Mouse (Mus musculus) myocyte (in vitro differentiated cells): ENCODE measurements around the gene Acot6. TPM values are rescaled to one million over a fixed set of nuclear protein-coding genes. Genes with fewer than 3 reads are reported as not detected.
"Not testable (repeated sequence)": the region's sequence is repeated elsewhere in the genome, so short reads cannot be mapped to it uniquely, and the experiment has no call there.

ENCODE experiments used
- H3K27me3 ChIP-seq: one replicate; pipeline ENCODE4 v1.6.1; 2011; ENCODE audit not compliant: control insufficient read depth, insufficient read depth, insufficient read length
- H3K36me3 ChIP-seq: one replicate; pipeline ENCODE4 v1.6.1; 2011; ENCODE audit not compliant: control insufficient read depth, insufficient read depth
- H3K4me2 ChIP-seq: one replicate; pipeline ENCODE4 v1.6.1; 2011; ENCODE audit warnings: low read depth, control low read depth
- H3K4me3 ChIP-seq: one replicate; pipeline ENCODE4 v1.5.1; 2011; ENCODE audit warnings: mild to moderate bottlenecking, control low read depth, moderate library complexity
- H3K79me2 ChIP-seq: one replicate; pipeline ENCODE4 v1.6.1; 2011; ENCODE audit not compliant: control insufficient read depth, insufficient read depth
- H3ac ChIP-seq: one replicate; pipeline ENCODE4 v1.6.1; 2011; ENCODE audit not compliant: control insufficient read depth, insufficient read length
- CEBPB ChIP-seq: IDR thresholded peaks from 2 replicates; pipeline ENCODE4 v1.6.1; 2011; ENCODE audit warnings: mild to moderate bottlenecking, moderate library complexity; ENCODE audit not compliant: poor library complexity, insufficient read depth, severe bottlenecking
- E2F4 ChIP-seq: IDR thresholded peaks from one replicate; pipeline ENCODE4 v1.6.1; 2011; ENCODE audit warnings: mild to moderate bottlenecking, control low read depth, moderate library complexity; ENCODE audit not compliant: insufficient read depth
- MAX ChIP-seq: IDR thresholded peaks from one replicate; pipeline ENCODE4 v1.6.1; 2011; ENCODE audit warnings: low read depth, mild to moderate bottlenecking, control low read depth
- MYOD1 ChIP-seq, 3 experiments: IDR thresholded peaks; one replicate each; pipeline ENCODE4 v1.6.1; 2011; ENCODE audit warnings: control low read depth in 2 of 3, low read depth in 2 of 3, mild to moderate bottlenecking in 2 of 3, moderate library complexity in 1 of 3; ENCODE audit not compliant: insufficient read length in 2 of 3, control insufficient read depth in 1 of 3
- MYOG ChIP-seq, 3 experiments: IDR thresholded peaks; one replicate each; pipeline ENCODE4 v1.6.1; 2011; ENCODE audit warnings: control low read depth in 2 of 3, low read depth in 2 of 3, mild to moderate bottlenecking in 2 of 3; ENCODE audit not compliant: insufficient read length in 2 of 3, control insufficient read depth in 1 of 3, insufficient read depth in 1 of 3
- POLR2A ChIP-seq: IDR thresholded peaks from one replicate; pipeline ENCODE4 v1.6.1; 2011; ENCODE audit warnings: low read depth, mild to moderate bottlenecking, control low read depth, moderate library complexity; ENCODE audit not compliant: insufficient read length
- POLR2AphosphoS2 ChIP-seq: IDR thresholded peaks from one replicate; pipeline ENCODE4 v1.6.1; 2011; ENCODE audit warnings: low read depth, control low read depth; ENCODE audit not compliant: insufficient read length
- REST ChIP-seq: IDR thresholded peaks from one replicate; pipeline ENCODE4 v1.6.1; 2011; ENCODE audit warnings: mild to moderate bottlenecking, control low read depth, moderate library complexity; ENCODE audit not compliant: insufficient read depth, insufficient read length
- SRF ChIP-seq: IDR thresholded peaks from one replicate; pipeline ENCODE4 v1.6.1; 2011; ENCODE audit warnings: low read depth; ENCODE audit not compliant: control insufficient read depth, insufficient read length
- TCF12 ChIP-seq: IDR thresholded peaks from one replicate; pipeline ENCODE4 v1.6.1; 2011; ENCODE audit warnings: mild to moderate bottlenecking, control low read depth; ENCODE audit not compliant: poor library complexity, insufficient read depth, severe bottlenecking
- TCF3 ChIP-seq: IDR thresholded peaks from one replicate; pipeline ENCODE4 v1.6.1; 2011; ENCODE audit warnings: low read depth, control low read depth; ENCODE audit not compliant: insufficient read length
- USF1 ChIP-seq: IDR thresholded peaks from one replicate; pipeline ENCODE4 v1.6.1; 2011; ENCODE audit warnings: low read depth, mild to moderate bottlenecking, control low read depth, moderate library complexity
- polyA plus RNA-seq: library from polyadenylated mRNA; unstranded; fragments of >200 nt; fragmentation: generic; extraction: Trizol; gene quantifications from one replicate; pipeline ENCODE4 v1.2.1, GENCODE M21; 2012; ENCODE audit warnings: missing spikeins

The Acot6 gene
- polyA plus RNA-seq, 1 experiment, result 1.2 TPM

DNA sequence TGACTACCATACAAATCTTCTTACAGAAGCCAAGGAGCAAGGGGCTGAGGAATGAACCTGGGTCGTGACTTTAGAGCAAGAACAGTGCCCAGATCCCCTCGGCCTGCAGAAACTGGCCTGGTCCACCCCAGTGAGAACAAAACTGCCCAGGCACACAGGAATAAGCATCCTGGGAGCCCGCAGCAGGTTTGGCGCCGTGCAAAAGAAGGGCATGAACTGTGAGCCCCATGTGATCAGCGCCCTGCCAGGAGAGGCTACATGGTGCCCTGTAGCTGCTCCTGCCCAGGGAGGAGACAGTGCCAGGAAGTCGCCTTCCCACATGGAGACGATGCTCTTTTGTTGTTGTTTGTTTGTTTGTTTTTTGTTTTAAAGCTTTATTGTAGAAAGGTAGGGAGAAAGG lies 35.8 kb upstream of the Acot6 start:
- no peaks in the 10 kb centered on the region for H3K36me3 ChIP-seq
- no peak overlapping the region for H3ac ChIP-seq
- H3K4me3 ChIP-seq, result no peak overlapping the region
- TF ChIP-seq USF1 (no peak), SRF (no peak), CEBPB (no peak), TCF3 (no peak), TCF12 (no peak), POLR2AphosphoS2 (no peak), MAX (no peak), MYOD1 (IDR thresholded peaks at IDR 0.05; ENCODE audit: control insufficient read depth in 1 of 3, insufficient read length in 2 of 3, low read depth in 2 of 3) (no peak), E2F4 (no peak), MYOG (IDR thresholded peaks at IDR 0.05; ENCODE audit: control insufficient read depth in 1 of 3, insufficient read depth in 1 of 3, insufficient read length in 2 of 3, low read depth in 2 of 3) (no peak), REST (no peak), POLR2A (no peak)
- H3K4me2 ChIP-seq, result no peak overlapping the region
- peaks cover 29% of the 10 kb centered on the region for H3K27me3 ChIP-seq
- H3K79me2 ChIP-seq, result no peaks in the 10 kb centered on the region

DNA sequence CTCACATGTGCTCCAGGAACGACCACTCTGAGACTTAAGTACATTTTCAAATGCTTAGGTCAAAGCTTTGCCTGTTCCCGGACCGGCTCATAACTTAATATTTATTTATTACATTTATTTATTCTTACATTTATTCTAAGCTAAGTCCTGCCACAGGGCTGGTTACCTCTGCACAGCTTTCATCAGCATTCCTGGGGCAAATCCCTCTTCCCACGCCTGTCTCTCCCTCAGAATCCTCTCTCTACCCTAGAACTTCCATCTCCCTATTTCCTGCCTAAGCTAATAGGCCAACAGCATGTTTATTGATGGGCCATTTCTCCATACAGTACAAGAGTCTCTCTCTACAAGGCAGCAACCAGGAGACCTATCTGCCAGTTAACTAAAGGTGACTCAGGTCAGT lies 32.7 kb upstream of the Acot6 start:
- H3ac ChIP-seq, result no peak overlapping the region
- no peak overlapping the region for H3K4me2 ChIP-seq
- no peak overlapping the region for H3K4me3 ChIP-seq
- no peaks in the 10 kb centered on the region for H3K79me2 ChIP-seq
- H3K36me3 ChIP-seq, result no peaks in the 10 kb centered on the region
- peaks cover 42% of the 10 kb centered on the region for H3K27me3 ChIP-seq
- TF ChIP-seq REST (no peak), TCF12 (no peak), TCF3 (no peak), MAX (no peak), E2F4 (no peak), CEBPB (no peak)

DNA sequence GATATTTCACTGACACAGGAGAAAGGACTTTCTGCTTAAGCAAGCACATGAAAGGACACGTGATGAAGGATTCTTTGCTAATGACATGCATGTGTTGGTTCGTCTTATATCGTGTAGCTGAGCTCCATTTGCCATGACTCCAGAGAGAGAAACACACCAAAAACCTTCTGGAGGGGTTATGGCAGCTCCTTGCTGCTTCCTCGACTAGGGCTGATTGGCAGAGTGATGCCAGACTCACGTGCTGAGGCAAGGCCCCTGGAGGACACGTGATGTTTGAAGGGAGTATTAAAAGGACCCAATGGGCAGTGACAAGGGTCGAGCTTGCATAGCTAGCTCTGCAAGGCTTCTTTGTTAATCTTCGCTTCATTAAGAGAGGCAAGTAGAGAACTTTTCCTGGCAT lies 32.2 kb upstream of the Acot6 start:
- H3ac ChIP-seq, result no peak overlapping the region
- H3K36me3 ChIP-seq, result no peaks in the 10 kb centered on the region
- TF ChIP-seq POLR2A, result no peak
- no peak for TF ChIP-seq SRF
- no peak for TF ChIP-seq MAX
- no peak for TF ChIP-seq TCF3
- TF ChIP-seq E2F4, result no peak
- no peaks in the 10 kb centered on the region for H3K79me2 ChIP-seq
- H3K4me2 ChIP-seq, result no peak overlapping the region
- peaks cover 47% of the 10 kb centered on the region for H3K27me3 ChIP-seq
- no peak overlapping the region for H3K4me3 ChIP-seq

DNA sequence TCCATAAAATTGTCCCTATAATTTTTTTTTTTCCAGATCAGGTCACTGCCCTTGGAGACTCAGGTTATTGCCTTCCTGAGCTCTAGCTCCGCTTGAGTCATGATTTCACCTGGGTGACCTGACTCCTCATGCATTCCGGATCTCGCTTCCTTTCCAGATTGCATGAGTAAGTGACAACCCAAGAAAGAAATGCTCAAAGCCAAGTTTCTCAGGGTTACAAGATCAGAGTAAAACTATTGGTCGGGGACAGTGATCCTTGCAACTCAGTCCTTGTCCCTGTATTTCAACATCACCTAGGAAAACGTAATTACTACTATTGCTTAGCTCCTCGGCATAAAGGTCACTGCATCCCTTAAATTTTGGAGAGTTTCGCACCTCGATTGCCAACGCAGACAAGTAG lies 31.5 kb upstream of the Acot6 start, which contains the start of gene Acot5:
TSS of gene Acot5 (plus strand) at position 340 of the 400 bp plus-strand sequence.
- H3ac ChIP-seq, result no peak within 1 kb of the TSS
- H3K36me3 ChIP-seq, result no peaks in the 10 kb centered on the region
- no peak for TF ChIP-seq E2F4
- TF ChIP-seq CEBPB, result no peak
- no peak for TF ChIP-seq SRF
- no peaks in the 10 kb centered on the region for H3K79me2 ChIP-seq
- H3K4me3 ChIP-seq, result no peak within 1 kb of the TSS
- peaks cover 51% of the 10 kb centered on the region for H3K27me3 ChIP-seq
- H3K4me2 ChIP-seq, result no peak within 1 kb of the TSS

DNA sequence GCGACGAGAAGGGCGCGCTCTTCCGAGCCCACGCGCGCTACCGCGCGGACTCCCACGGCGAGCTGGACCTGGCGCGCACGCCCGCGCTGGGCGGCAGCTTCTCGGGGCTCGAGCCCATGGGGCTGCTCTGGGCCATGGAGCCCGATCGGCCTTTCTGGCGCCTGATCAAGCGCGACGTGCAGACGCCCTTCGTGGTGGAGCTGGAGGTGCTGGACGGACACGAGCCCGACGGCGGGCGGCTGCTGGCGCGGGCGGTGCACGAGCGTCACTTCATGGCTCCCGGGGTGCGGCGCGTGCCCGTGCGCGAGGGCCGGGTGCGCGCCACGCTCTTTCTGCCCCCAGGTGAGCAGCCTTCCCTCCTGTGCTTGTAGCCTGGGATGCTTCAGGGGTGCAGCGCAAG lies 30.9 kb upstream of the Acot6 start:
- H3K36me3 ChIP-seq, H3K4me2 ChIP-seq, H3K79me2 ChIP-seq, H3K4me3 ChIP-seq, H3ac ChIP-seq: not testable (repeated sequence)
- peaks cover 54% of the 10 kb centered on the region for H3K27me3 ChIP-seq

DNA sequence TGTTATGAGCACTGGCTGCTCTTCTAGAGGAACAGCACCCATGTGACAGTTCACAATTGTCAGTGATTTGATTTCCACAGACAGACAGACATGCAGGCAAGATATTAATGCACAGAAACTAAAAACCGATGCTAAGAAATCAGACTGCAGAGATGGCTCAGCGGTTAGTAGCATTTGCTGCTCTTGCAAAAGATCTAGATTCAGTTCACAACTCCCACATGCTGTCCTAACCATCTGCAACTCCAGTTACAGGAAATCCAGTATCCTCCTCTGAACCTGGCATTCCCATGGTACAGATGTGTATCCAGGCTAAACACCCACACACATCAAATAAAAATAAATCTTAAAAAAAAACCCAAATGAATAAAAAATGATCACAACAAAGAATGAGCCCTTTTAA lies 28.8 kb upstream of the Acot6 start:
- H3ac ChIP-seq, result no peak overlapping the region
- H3K79me2 ChIP-seq, result no peaks in the 10 kb centered on the region
- peaks cover 48% of the 10 kb centered on the region for H3K27me3 ChIP-seq
- H3K4me3 ChIP-seq, result no peak overlapping the region
- no peak overlapping the region for H3K4me2 ChIP-seq
- H3K36me3 ChIP-seq, result no peaks in the 10 kb centered on the region
- TF ChIP-seq SRF (no peak), E2F4 (no peak)
